Mouse (Mus musculus): ENCODE measurements around the gene Eral1.
"Not testable (repeated sequence)": the region's sequence is repeated elsewhere in the genome, so short reads cannot be mapped to it uniquely, and the experiment has no call there.

Eral1 gene

GRCm38 (mm10) chr11:78042290-78042870, 37.8 kb downstream of the Eral1 start:
- DNase-seq (ENCODE audit: inconsistent age in 2 of 2, low spot score in 1 of 2), result not testable (repeated sequence)

- DNase-seq (ENCODE audit: inconsistent age in 2 of 2, low spot score in 1 of 2), result no peak
These were observed 39.3 kb downstream of the Eral1 start for GRCm38 (mm10) chr11:78040878-78041277.

GRCm38 (mm10) chr11:78037831-78038752, 42.1 kb downstream of the Eral1 start, which contains the start of gene Flot2:
TSS of gene Flot2 (plus strand) at chr11:78037931.
- peak; percentile 73 to 87 for DNase-seq (ENCODE audit: inconsistent age in 2 of 2, low spot score in 1 of 2)

GRCm38 (mm10) chr11:78036791-78037190, 43.4 kb downstream of the Eral1 start:
- no peak for DNase-seq (ENCODE audit: inconsistent age in 2 of 2, low spot score in 1 of 2)

GRCm38 (mm10) chr11:78033931-78034617, 46.1 kb downstream of the Eral1 start:
- DNase-seq (ENCODE audit: inconsistent age in 2 of 2, low spot score in 1 of 2), result peak; percentile 78 to 90

- DNase-seq (ENCODE audit: inconsistent age in 2 of 2, low spot score in 1 of 2), result no peak
These were observed 47.4 kb downstream of the Eral1 start for GRCm38 (mm10) chr11:78032809-78033195.

GRCm38 (mm10) chr11:78031947-78032808, 48.0 kb downstream of the Eral1 start, which contains the start of gene Dhrs13:
TSS of gene Dhrs13 (plus strand) at chr11:78032280.
- peak; percentile 95 to 98 for DNase-seq (ENCODE audit: inconsistent age in 2 of 2, low spot score in 1 of 2)

GRCm38 (mm10) chr11:78031389-78031788, 48.8 kb downstream of the Eral1 start:
- no peak for DNase-seq (ENCODE audit: inconsistent age in 2 of 2, low spot score in 1 of 2)

- no peak for DNase-seq (ENCODE audit: inconsistent age in 2 of 2, low spot score in 1 of 2)
These were observed 49.6 kb downstream of the Eral1 start for GRCm38 (mm10) chr11:78030600-78030999.

- no peak for DNase-seq (ENCODE audit: inconsistent age in 2 of 2, low spot score in 1 of 2)
These were observed 50.9 kb downstream of the Eral1 start for GRCm38 (mm10) chr11:78029240-78029639.

- peak in 1 of 2 experiments; percentile 60 for DNase-seq (ENCODE audit: inconsistent age in 2 of 2, low spot score in 1 of 2)
These were observed 56.6 kb downstream of the Eral1 start for GRCm38 (mm10) chr11:78023607-78024006.

Data from adrenal gland, adult (tissue).